Mouse (Mus musculus) forebrain, postnatal 0 days (tissue): ENCODE data around the gene Rasa4. TPM values are rescaled to one million over a fixed set of nuclear protein-coding genes. Genes with fewer than 3 reads are reported as not detected.

Experiments
- ATAC-seq: fragments of 200-750 bp; cut with Nextera tagmentation; 2 replicates; pipeline ENCODE4 v1.8.0; 2017; ENCODE audit warnings: mild to moderate bottlenecking, moderate library complexity
- DNase-seq: peaks from one replicate; pipeline ENCODE4 v3.0.0-alpha.2; 2015
- H3K27ac ChIP-seq: fragments of 300-500 bp; sonication (generic); 2 replicates; pipeline ENCODE4 v1.5.1; 2014; ENCODE audit warnings: low read depth, mild to moderate bottlenecking, antibody characterized with exemption, low read length, moderate library complexity, mixed read lengths
- H3K27me3 ChIP-seq: fragments of 300-500 bp; sonication (generic); 2 replicates; pipeline ENCODE4 v1.6.1; 2014; ENCODE audit warnings: mild to moderate bottlenecking, low read length, mixed read lengths; ENCODE audit not compliant: insufficient read depth
- H3K36me3 ChIP-seq: fragments of 300-500 bp; sonication (generic); 2 replicates; pipeline ENCODE4 v1.6.1; 2014; ENCODE audit warnings: mild to moderate bottlenecking, moderate library complexity; ENCODE audit not compliant: insufficient read depth
- H3K4me1 ChIP-seq: fragments of 300-500 bp; sonication (generic); 2 replicates; pipeline ENCODE4 v1.6.1; 2014; ENCODE audit warnings: antibody characterized with exemption; ENCODE audit not compliant: insufficient read depth
- H3K4me2 ChIP-seq: fragments of 300-500 bp; sonication (generic); 2 replicates; pipeline ENCODE4 v1.6.1; 2014; ENCODE audit warnings: low read depth, mild to moderate bottlenecking, moderate library complexity
- H3K4me3 ChIP-seq: fragments of 300-500 bp; sonication (generic); 2 replicates; pipeline ENCODE4 v1.5.1; 2014; ENCODE audit warnings: low read depth, low read length, mixed read lengths
- H3K9ac ChIP-seq: fragments of 300-500 bp; sonication (generic); 2 replicates; pipeline ENCODE4 v1.6.1; 2014; ENCODE audit warnings: mild to moderate bottlenecking
- H3K9me3 ChIP-seq: fragments of 300-500 bp; sonication (generic); 2 replicates; pipeline ENCODE4 v1.6.1; 2016; ENCODE audit warnings: low read length
- CTCF ChIP-seq: sonication (generic); IDR thresholded peaks from 2 replicates; pipeline ENCODE4 v1.5.1; 2016; ENCODE audit warnings: antibody characterized with exemption, control low read depth, low read depth
- WGBS: fragments of 180-500 bp; shearing (Covaris S2); extraction: QIAGEN DNeasy Blood & Tissue Kit; methylation state at CpG from one replicate; pipeline ENCODE4 v1.1.7; 2014; 5-methylcytosine and 5-hydroxymethylcytosine counted together
- polyA plus RNA-seq: library from polyadenylated mRNA; unstranded; fragments of >200 nt; fragmentation: Nextera tagmentation; extraction: Ambion mirVana; gene quantifications from 2 replicates; pipeline ENCODE4 v1.2.1, GENCODE M21; 2015
- total RNA-seq: library from RNA; depleted of rRNA; stranded (reverse); fragments of >200 nt; gene quantifications from 2 replicates; pipeline ENCODE4 v1.2.3, GENCODE M21; 2014; rRNA removed

Rasa4 gene
- total RNA-seq = 8.5 and 11.5 TPM in 2 replicates
- 5.8 and 9.0 TPM in 2 replicates for polyA plus RNA-seq

GRCm38 (mm10) chr5:136083669-136084107 is at the start of gene Rasa4:
Rasa4 (plus strand) TSS chr5:136083916.
- TF ChIP-seq CTCF = no peak
- WGBS = under 1% methylated on average over 21 of the region's 28 CpGs
- Histone ChIP-seq H3K4me2 (peak within 1 kb of the TSS; percentile 98), H3K4me1 (peaks cover 3% of the 10 kb centered on the region; the same call in 1 of the 2 replicates), H3K27me3 (0 out of 2 replicates have a peak, but pooled peaks cover 11% of the 10 kb centered on the region), H3K9ac (peak within 1 kb of the TSS; percentile 57), H3K9me3 (no peaks in the 10 kb centered on the region), H3K27ac (no peak within 1 kb of the TSS), H3K36me3 (no peaks in the 10 kb centered on the region), H3K4me3 (peak within 1 kb of the TSS; percentile 58)
- DNase-seq (peak; percentile 96), ATAC-seq (peak; percentile 99)

GRCm38 (mm10) chr5:136034868-136035267 is 48.8 kb upstream of the Rasa4 start:
- no peaks in the 10 kb centered on the region for H3K4me1 ChIP-seq
- no peaks in the 10 kb centered on the region for H3K27me3 ChIP-seq
- ATAC-seq = no peak
- peaks cover 34% of the 10 kb centered on the region for H3K36me3 ChIP-seq
- no peak overlapping the region for H3K4me3 ChIP-seq
- 77% methylated on average over 4 of the region's 4 CpGs for WGBS
- H3K27ac ChIP-seq = no peak overlapping the region
- DNase-seq = no peak
- H3K4me2 ChIP-seq = no peak overlapping the region
- H3K9ac ChIP-seq = no peak overlapping the region
- H3K9me3 ChIP-seq = no peaks in the 10 kb centered on the region
- no peak for TF ChIP-seq CTCF

GRCm38 (mm10) chr5:136035285-136035684 is 48.4 kb upstream of the Rasa4 start:
- H3K9me3 ChIP-seq = no peaks in the 10 kb centered on the region
- H3K27ac ChIP-seq = no peak overlapping the region
- no peak overlapping the region for H3K4me2 ChIP-seq
- WGBS = 90% methylated on average over 1 of the region's 1 CpGs
- ATAC-seq = no peak
- H3K4me1 ChIP-seq = no peaks in the 10 kb centered on the region
- H3K27me3 ChIP-seq = no peaks in the 10 kb centered on the region
- no peak overlapping the region for H3K4me3 ChIP-seq
- no peak for DNase-seq
- no peak overlapping the region for H3K9ac ChIP-seq
- H3K36me3 ChIP-seq = peaks cover 30% of the 10 kb centered on the region
- TF ChIP-seq CTCF = no peak

- ATAC-seq (no peak), DNase-seq (no peak)
- Histone ChIP-seq H3K27me3 (no peaks in the 10 kb centered on the region), H3K9me3 (no peaks in the 10 kb centered on the region), H3K4me2 (no peak overlapping the region), H3K4me3 (no peak overlapping the region), H3K27ac (no peak overlapping the region), H3K9ac (no peak overlapping the region), H3K36me3 (0 out of 2 replicates have a peak, but pooled peaks cover 16% of the 10 kb centered on the region), H3K4me1 (no peaks in the 10 kb centered on the region)
- 100% methylated on average over 1 of the region's 1 CpGs for WGBS
- TF ChIP-seq CTCF = no peak
Measured at GRCm38 (mm10) chr5:136036667-136037066, 47.0 kb upstream of the Rasa4 start.

- H3K4me1 ChIP-seq = no peaks in the 10 kb centered on the region
- H3K9ac ChIP-seq = no peak within 1 kb of the TSS
- H3K4me3 ChIP-seq = no peak within 1 kb of the TSS
- no peaks in the 10 kb centered on the region for H3K9me3 ChIP-seq
- DNase-seq (no peak), ATAC-seq (no peak)
- H3K4me2 ChIP-seq = no peak within 1 kb of the TSS
- H3K27ac ChIP-seq = no peak within 1 kb of the TSS
- 87% methylated on average over 17 of the region's 17 CpGs for WGBS
- no peak for TF ChIP-seq CTCF
- H3K27me3 ChIP-seq = no peaks in the 10 kb centered on the region
- H3K36me3 ChIP-seq = no peaks in the 10 kb centered on the region
Measured at GRCm38 (mm10) chr5:136038258-136039214, 45.2 kb upstream of the Rasa4 start, which contains the start of gene Upk3b. Upk3b (plus strand) TSS chr5:136038496.

- Histone ChIP-seq H3K9ac (no peak overlapping the region), H3K27me3 (no peaks in the 10 kb centered on the region), H3K27ac (no peak overlapping the region), H3K9me3 (no peaks in the 10 kb centered on the region), H3K36me3 (no peaks in the 10 kb centered on the region), H3K4me2 (no peak overlapping the region), H3K4me3 (no peak overlapping the region), H3K4me1 (no peaks in the 10 kb centered on the region)
- DNase-seq (no peak), ATAC-seq (no peak)
- WGBS = 33% methylated on average over 5 of the region's 5 CpGs
- no peak for TF ChIP-seq CTCF
Measured at GRCm38 (mm10) chr5:136040210-136040609, 43.5 kb upstream of the Rasa4 start.

- H3K4me2 ChIP-seq = no peak overlapping the region
- H3K27ac ChIP-seq = no peak overlapping the region
- no peaks in the 10 kb centered on the region for H3K27me3 ChIP-seq
- no peak for TF ChIP-seq CTCF
- no peak overlapping the region for H3K4me3 ChIP-seq
- ATAC-seq (no peak), DNase-seq (no peak)
- WGBS = 44% methylated on average over 2 of the region's 2 CpGs
- H3K9ac ChIP-seq = no peak overlapping the region
- no peaks in the 10 kb centered on the region for H3K9me3 ChIP-seq
- no peaks in the 10 kb centered on the region for H3K4me1 ChIP-seq
- no peaks in the 10 kb centered on the region for H3K36me3 ChIP-seq
Measured at GRCm38 (mm10) chr5:136041260-136041659, 42.5 kb upstream of the Rasa4 start.
